21 mouse cellular contexts compared by ENCODE assay signal in the genomic region with DNA sequence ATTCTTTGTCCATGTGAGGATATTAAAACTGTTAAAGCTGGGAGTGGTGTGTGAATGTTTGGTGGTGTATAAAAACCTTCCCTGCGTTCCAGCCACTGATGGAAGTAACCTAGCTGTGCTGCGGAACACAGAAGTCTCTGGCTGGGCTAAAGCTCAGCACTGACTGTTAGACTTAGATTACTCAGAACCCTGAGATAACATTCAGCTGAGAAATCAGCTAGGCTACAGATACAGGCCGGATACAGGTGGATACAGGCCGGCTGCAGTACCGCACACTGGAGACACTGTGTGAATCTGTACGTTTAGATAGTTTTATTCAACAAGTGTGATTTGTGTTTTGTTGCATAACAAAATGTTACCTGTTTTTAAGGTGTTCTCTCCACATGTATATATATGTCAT. TPM values are rescaled to one million over a fixed set of nuclear protein-coding genes. Genes with fewer than 3 reads are reported as not detected.
A peak's percentile ranks its signal among the peaks of the same experiment; 100 is the strongest.
DNase-seq lines count a peak whose midpoint lies in the region; ATAC-seq lines count a peak whose summit lies in the region.
"Had no signal": no experiment of that assay in that cellular context is flagged by ENCODE, and none has a peak within 500 bp of the region (broad histone marks: within the 10 kb centered on the region; RNA-seq: fewer than 3 reads in every experiment).

No protein-coding gene starts in this region.

- 55% methylated on average over 6 of the region's 6 CpGs for WGBS in lung, embryonic 15.5 days
- 46% methylated on average over 6 of the region's 6 CpGs for WGBS in stomach, embryonic 16.5 days
- 94% methylated on average over 6 of the region's 6 CpGs for WGBS in embryonic facial prominence, embryonic 10.5 days

- H3K27ac ChIP-seq in lung, embryonic 15.5 days, result 0 out of 2 replicates have a peak overlapping the region, but pooled peaks have one; percentile 29
- 0 out of 2 replicates have a peak overlapping the region, but pooled peaks have one; percentile 10 for H3K27ac ChIP-seq in stomach, embryonic 16.5 days (ENCODE audit: low read length)
- no peak overlapping the region for H3K27ac ChIP-seq in embryonic facial prominence, embryonic 10.5 days (replicated peaks)
- H3K27ac ChIP-seq: embryonic facial prominence, embryonic 12.5 days; forebrain, embryonic 13.5 days; forebrain, embryonic 15.5 days had no signal

- no peak overlapping the region for H3K4me2 ChIP-seq in lung, embryonic 15.5 days
- no peak overlapping the region for H3K4me2 ChIP-seq in stomach, embryonic 16.5 days (ENCODE audit: low read depth, low read length)
- H3K4me2 ChIP-seq: embryonic facial prominence, embryonic 12.5 days; forebrain, embryonic 13.5 days; forebrain, embryonic 15.5 days had no signal

- no peak overlapping the region for H3K4me3 ChIP-seq in lung, embryonic 15.5 days
- H3K4me3 ChIP-seq in stomach, embryonic 16.5 days (replicated peaks; ENCODE audit: low read length), result no peak overlapping the region
- no peak overlapping the region for H3K4me3 ChIP-seq in embryonic facial prominence, embryonic 10.5 days
- H3K4me3 ChIP-seq: embryonic facial prominence, embryonic 12.5 days; forebrain, embryonic 13.5 days; forebrain, embryonic 15.5 days had no signal

- no peak for ATAC-seq in lung, embryonic 15.5 days (ENCODE audit: borderline replicate concordance, extremely low read depth, low FRiP score, low TSS enrichment)
- ATAC-seq in megakaryocyte progenitor cell, adult 5-6 weeks (replicated peaks; ENCODE audit: poor library complexity), result peak; percentile 45; the same call in 1 of the 2 replicates
- ATAC-seq in megakaryocyte-erythroid progenitor cell, adult 5-6 weeks (replicated peaks; ENCODE audit: low FRiP score, low TSS enrichment, poor library complexity, severe bottlenecking), result peak; percentile 63
- peak; percentile 81; the same call in 1 of the 2 replicates for ATAC-seq in stomach, embryonic 16.5 days (ENCODE audit: insufficient read depth, low FRiP score)
- ATAC-seq: forebrain, embryonic 13.5 days; forebrain, embryonic 15.5 days had no signal

- H3K9ac ChIP-seq in lung, embryonic 15.5 days, result no peak overlapping the region
- no peak overlapping the region for H3K9ac ChIP-seq in stomach, embryonic 16.5 days (ENCODE audit: low read length)
- H3K9ac ChIP-seq: embryonic facial prominence, embryonic 12.5 days; forebrain, embryonic 13.5 days; forebrain, embryonic 15.5 days had no signal

- H3K36me3 ChIP-seq in lung, embryonic 15.5 days, result peaks cover 46% of the 10 kb centered on the region
- peaks cover 14% of the 10 kb centered on the region; the same call in 1 of the 2 replicates for H3K36me3 ChIP-seq in stomach, embryonic 16.5 days (ENCODE audit: control insufficient read depth, insufficient read depth, low read length)
- peaks cover 88% of the 10 kb centered on the region for H3K36me3 ChIP-seq in embryonic facial prominence, embryonic 10.5 days (replicated peaks)

- H3K4me1 ChIP-seq in lung, embryonic 15.5 days, result peaks cover 17% of the 10 kb centered on the region
- peaks cover 20% of the 10 kb centered on the region for H3K4me1 ChIP-seq in stomach, embryonic 16.5 days (ENCODE audit: control insufficient read depth, insufficient read depth, low read length)
- H3K4me1 ChIP-seq in embryonic facial prominence, embryonic 10.5 days, result peaks cover 6% of the 10 kb centered on the region; the same call in 1 of the 2 replicates
- H3K4me1 ChIP-seq: forebrain, embryonic 15.5 days had no signal

- no peak for DNase-seq in lung, postnatal 36 days
- no peak for DNase-seq in embryonic facial prominence, embryonic 10.5 days (ENCODE audit: low spot score)
- no peak for DNase-seq in heart, postnatal 36 days
- DNase-seq: adrenal gland, adult 2 months; adrenal gland, postnatal 10 days; adrenal gland, postnatal 25 days; cerebellum, adult 11 months; cerebellum, adult 18-20 months; cerebellum, adult 8-10 months; cerebellum, adult 9-11 months; cerebellum, postnatal 14 days; cerebellum, postnatal 36 days; embryo, embryonic 11 days had no signal

- H3K9me3 ChIP-seq in lung, embryonic 15.5 days, result no peaks in the 10 kb centered on the region
- H3K9me3 ChIP-seq in stomach, embryonic 16.5 days (replicated peaks; ENCODE audit: control insufficient read depth, low read length), result no peaks in the 10 kb centered on the region
- no peaks in the 10 kb centered on the region for H3K9me3 ChIP-seq in embryonic facial prominence, embryonic 10.5 days
- H3K9me3 ChIP-seq: embryonic facial prominence, embryonic 12.5 days; forebrain, embryonic 13.5 days; forebrain, embryonic 15.5 days had no signal

- no peaks in the 10 kb centered on the region for H3K27me3 ChIP-seq in lung, embryonic 15.5 days
- H3K27me3 ChIP-seq in stomach, embryonic 16.5 days (ENCODE audit: control insufficient read depth, insufficient read depth, low read length), result no peaks in the 10 kb centered on the region
- no peaks in the 10 kb centered on the region for H3K27me3 ChIP-seq in embryonic facial prominence, embryonic 10.5 days (replicated peaks; ENCODE audit: low read depth, poor library complexity, severe bottlenecking)
- H3K27me3 ChIP-seq: embryonic facial prominence, embryonic 12.5 days; forebrain, embryonic 13.5 days; forebrain, embryonic 15.5 days had no signal

- intact Hi-C loops in heart, postnatal 36 days (cut with DNase I), result no loop called here

RNA-seq across cellular contexts. Expression of a gene that starts 24.8 kb away (rescaled TPM):
- 30.2 and 32.1 TPM in 2 replicates for polyA plus RNA-seq in lung, embryonic 15.5 days (2015; fragmentation: Nextera tagmentation; extraction: Ambion mirVana)
- 51.8 and 56.9 TPM in 2 replicates for total RNA-seq in megakaryocyte progenitor cell, adult 5-6 weeks (2015)
- 25.2 and 34.4 TPM in 2 replicates for total RNA-seq in megakaryocyte progenitor cell, adult 5-6 weeks (2017)
- total RNA-seq in megakaryocyte-erythroid progenitor cell, adult 5-6 weeks (2014; fragmentation: Nextera tagmentation), result 33.5 and 44.3 TPM in 2 replicates
- 38.1 and 49.5 TPM in 2 replicates for total RNA-seq in megakaryocyte-erythroid progenitor cell, adult 5-6 weeks (2017)
- polyA plus RNA-seq in stomach, embryonic 16.5 days (2015; fragmentation: Nextera tagmentation; extraction: Ambion mirVana), result 24.3 and 27.3 TPM in 2 replicates
- 49.8 and 51.8 TPM in 2 replicates for polyA plus RNA-seq in embryonic facial prominence, embryonic 10.5 days (2016; fragmentation: Nextera tagmentation; extraction: Ambion mirVana)
- 10 to 100 TPM; 11.8 to 13.3 TPM for total RNA-seq in heart, postnatal 36 days (2021)

RNA-seq across cellular contexts. Expression of a gene that starts 49.0 kb away (rescaled TPM):
- 58.3 and 58.8 TPM in 2 replicates for polyA plus RNA-seq in lung, embryonic 15.5 days (2015; fragmentation: Nextera tagmentation; extraction: Ambion mirVana)
- total RNA-seq in megakaryocyte progenitor cell, adult 5-6 weeks (2015), result not detected in 2 replicates
- total RNA-seq in megakaryocyte progenitor cell, adult 5-6 weeks (2017), result not detected in 2 replicates
- total RNA-seq in megakaryocyte-erythroid progenitor cell, adult 5-6 weeks (2014; fragmentation: Nextera tagmentation), result not detected in 2 replicates
- total RNA-seq in megakaryocyte-erythroid progenitor cell, adult 5-6 weeks (2017), result 1.9 TPM in 1 of 2 replicates, not detected in the other
- 50.4 and 52.6 TPM in 2 replicates for polyA plus RNA-seq in stomach, embryonic 16.5 days (2015; fragmentation: Nextera tagmentation; extraction: Ambion mirVana)
- polyA plus RNA-seq in embryonic facial prominence, embryonic 10.5 days (2016; fragmentation: Nextera tagmentation; extraction: Ambion mirVana), result 40.2 and 42.2 TPM in 2 replicates
- 10 to 100 TPM; 55.0 to 68.6 TPM for total RNA-seq in heart, postnatal 36 days (2021)
- total RNA-seq: MEL had no signal

Comparison
In these comparisons a context has a peak if more than half of its experiments do, and no peak if none do; other contexts are left out.
1. RNA of a gene that starts 49.0 kb away (total RNA-seq): 55.0 to 68.6 TPM in heart, postnatal 36 days; 1.9 TPM in megakaryocyte-erythroid progenitor cell, adult 5-6 weeks and not detected in megakaryocyte progenitor cell, adult 5-6 weeks; every median in the first group is over 10 times any median in the second.